Mouse (Mus musculus): ENCODE results near the gene C7.

C7 gene

GRCm38 (mm10) chr15:5002903-5003302 is 60.6 kb downstream of the C7 start:
- no peak for DNase-seq (ENCODE audit: low spot score)

DNA sequence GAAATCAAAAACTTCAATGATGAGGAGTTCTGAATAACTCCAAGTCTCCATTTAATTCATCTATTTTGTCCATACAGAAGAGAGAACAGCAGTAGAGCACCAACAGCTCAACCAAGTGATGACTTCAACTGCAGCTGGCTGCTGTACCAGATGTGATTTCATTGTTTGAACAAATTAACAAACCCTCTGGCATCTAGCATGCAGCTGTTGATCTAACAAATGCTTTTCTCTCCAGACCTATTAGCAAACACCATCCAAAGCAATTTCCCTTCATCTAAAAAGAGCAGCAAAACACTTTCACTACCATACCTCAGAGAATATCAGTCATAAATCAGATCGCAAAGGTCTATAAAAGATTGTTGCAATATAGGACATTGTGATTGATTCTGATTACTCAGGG is 90.2 kb downstream of the C7 start:
- DNase-seq (ENCODE audit: low spot score) = no peak

All from ovary, postnatal 14 days (tissue).